Mouse (Mus musculus) midbrain, embryonic 16.5 days (tissue): ENCODE measurements around the gene Epb41l2. TPM values are rescaled to one million over a fixed set of nuclear protein-coding genes. Genes with fewer than 3 reads are reported as not detected.

Experiments used
- ATAC-seq: fragments of 200-750 bp; cut with Nextera tagmentation; 2 replicates; pipeline ENCODE4 v1.8.0; 2017; ENCODE audit warnings: moderate TSS enrichment
- H3K27ac ChIP-seq: fragments of 300-500 bp; sonication (generic); 2 replicates; pipeline ENCODE4 v1.5.1; 2014; ENCODE audit warnings: mild to moderate bottlenecking, low read length, mixed read lengths
- H3K27me3 ChIP-seq: fragments of 300-500 bp; sonication (generic); 2 replicates; pipeline ENCODE4 v1.6.1; 2014; ENCODE audit warnings: low read depth, low read length, mixed read lengths; ENCODE audit not compliant: control insufficient read depth, insufficient read depth
- H3K36me3 ChIP-seq: fragments of 300-500 bp; sonication (generic); 2 replicates; pipeline ENCODE4 v1.6.1; 2014; ENCODE audit warnings: mild to moderate bottlenecking, low read length, moderate library complexity, mixed read lengths; ENCODE audit not compliant: control insufficient read depth, insufficient read depth
- H3K4me1 ChIP-seq: fragments of 300-500 bp; sonication (generic); 2 replicates; pipeline ENCODE4 v1.6.1; 2014; ENCODE audit warnings: mild to moderate bottlenecking, low read length, mixed read lengths; ENCODE audit not compliant: control insufficient read depth, insufficient read depth
- H3K4me2 ChIP-seq: fragments of 300-500 bp; sonication (generic); 2 replicates; pipeline ENCODE4 v1.6.1; 2014; ENCODE audit warnings: mild to moderate bottlenecking, low read length, mixed read lengths
- H3K4me3 ChIP-seq: fragments of 300-500 bp; sonication (generic); 2 replicates; pipeline ENCODE4 v1.5.1; 2014; ENCODE audit warnings: low read depth, mild to moderate bottlenecking, low read length, moderate library complexity, mixed read lengths
- H3K9ac ChIP-seq: fragments of 300-500 bp; sonication (generic); 2 replicates; pipeline ENCODE4 v1.6.1; 2014; ENCODE audit warnings: low read depth, low read length, mixed read lengths
- H3K9me3 ChIP-seq: fragments of 300-500 bp; sonication (generic); replicated peaks from 2 replicates; pipeline ENCODE4 v1.6.1; 2014; ENCODE audit warnings: mild to moderate bottlenecking, low read length, mixed read lengths; ENCODE audit not compliant: control insufficient read depth, poor library complexity, severe bottlenecking
- WGBS: fragments of 180-500 bp; shearing (Covaris S2); extraction: QIAGEN DNeasy Blood & Tissue Kit; methylation state at CpG from one replicate; pipeline ENCODE4 v1.1.7; 2014; 5-methylcytosine and 5-hydroxymethylcytosine counted together
- polyA plus RNA-seq: library from polyadenylated mRNA; unstranded; fragments of >200 nt; fragmentation: Nextera tagmentation; extraction: Ambion mirVana; gene quantifications from 2 replicates; pipeline ENCODE4 v1.2.1, GENCODE M21; 2015

Epb41l2 gene
- polyA plus RNA-seq, 1 experiment from 2014 or later = 31.9 TPM

- no peaks in the 10 kb centered on the region for H3K36me3 ChIP-seq
- H3K9me3 ChIP-seq = no peaks in the 10 kb centered on the region
- 0 out of 2 replicates have a peak, but pooled peaks cover 3% of the 10 kb centered on the region for H3K4me1 ChIP-seq
- H3K4me3 ChIP-seq = no peak overlapping the region
- no peak overlapping the region for H3K27ac ChIP-seq
- H3K4me2 ChIP-seq = 0 out of 2 replicates have a peak overlapping the region, but pooled peaks have one; percentile 8
- WGBS = 13% methylated on average over 3 of the region's 3 CpGs
- H3K27me3 ChIP-seq = no peaks in the 10 kb centered on the region
- ATAC-seq = 0 out of 2 replicates have a peak, but pooled peaks have one; percentile 54
- no peak overlapping the region for H3K9ac ChIP-seq
Measured at GRCm38 (mm10) chr10:25371915-25372371, 12.3 kb downstream of the Epb41l2 start.

DNA sequence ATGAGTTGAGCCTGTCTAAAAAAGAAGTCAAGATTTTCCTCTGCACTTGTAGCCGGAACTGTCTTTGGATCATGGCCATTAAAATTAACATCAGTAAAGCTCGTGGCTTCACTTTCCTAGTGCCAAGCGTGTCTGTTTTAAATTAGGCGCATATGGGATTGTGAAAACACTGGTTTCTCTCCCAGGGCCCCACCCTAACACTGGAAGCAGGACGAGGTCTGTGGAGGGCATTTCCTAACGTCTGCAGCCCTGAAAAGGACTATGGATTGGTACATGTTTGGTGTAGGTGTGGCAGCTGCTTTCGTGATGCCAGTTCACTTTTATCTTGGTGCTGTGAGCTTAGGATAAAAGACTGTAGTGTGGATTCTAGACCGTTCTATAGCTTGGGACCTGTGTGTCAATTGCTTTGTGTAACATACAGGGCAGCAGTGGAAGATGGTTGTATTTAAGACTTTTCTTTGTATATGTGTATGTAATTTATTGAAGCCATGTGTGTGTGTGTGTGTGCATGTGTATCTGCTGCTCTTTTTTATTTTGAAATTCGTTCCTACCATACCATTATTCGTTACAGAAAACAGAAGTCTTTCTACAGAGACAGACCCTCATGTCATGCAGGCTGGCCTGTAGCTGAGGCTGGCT, 13.0 kb downstream of the Epb41l2 start:
- Histone ChIP-seq H3K36me3 (no peaks in the 10 kb centered on the region), H3K27me3 (no peaks in the 10 kb centered on the region), H3K27ac (no peak overlapping the region), H3K4me2 (no peak overlapping the region), H3K9ac (no peak overlapping the region), H3K4me3 (no peak overlapping the region), H3K4me1 (0 out of 2 replicates have a peak, but pooled peaks cover 3% of the 10 kb centered on the region), H3K9me3 (no peaks in the 10 kb centered on the region)
- no peak for ATAC-seq
- 41% methylated on average over 10 of the region's 10 CpGs for WGBS

DNA sequence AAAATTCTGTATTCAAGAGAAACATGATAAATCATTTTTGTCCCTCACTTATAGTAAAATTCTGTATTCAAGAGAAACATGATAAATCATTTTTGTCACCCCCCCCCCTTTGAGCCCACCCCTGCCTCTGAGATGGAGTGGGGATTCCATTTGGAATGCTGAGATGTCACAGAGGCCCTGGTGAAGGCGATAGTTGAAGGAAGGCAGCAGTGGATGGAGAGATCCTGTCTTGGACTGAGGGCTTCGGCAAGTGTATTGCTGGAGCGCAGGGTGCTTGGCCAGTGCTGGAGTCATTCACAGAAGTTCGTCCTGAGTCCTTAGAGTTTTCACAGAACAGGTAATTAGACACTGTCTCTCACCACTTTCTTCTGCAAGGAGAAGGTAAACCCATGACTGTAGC, 15.4 kb downstream of the Epb41l2 start:
- ATAC-seq = no peak
- H3K36me3 ChIP-seq = no peaks in the 10 kb centered on the region
- 0 out of 2 replicates have a peak, but pooled peaks cover 3% of the 10 kb centered on the region for H3K4me1 ChIP-seq
- H3K4me2 ChIP-seq = no peak overlapping the region
- no peaks in the 10 kb centered on the region for H3K27me3 ChIP-seq
- no peak overlapping the region for H3K27ac ChIP-seq
- no peaks in the 10 kb centered on the region for H3K9me3 ChIP-seq
- H3K4me3 ChIP-seq = no peak overlapping the region
- WGBS = 89% methylated on average over 4 of the region's 4 CpGs
- H3K9ac ChIP-seq = no peak overlapping the region

- Histone ChIP-seq H3K9ac (no peak overlapping the region), H3K4me3 (no peak overlapping the region), H3K4me2 (no peak overlapping the region), H3K27ac (no peak overlapping the region), H3K36me3 (no peaks in the 10 kb centered on the region), H3K27me3 (no peaks in the 10 kb centered on the region), H3K4me1 (no peaks in the 10 kb centered on the region), H3K9me3 (no peaks in the 10 kb centered on the region)
- no peak for ATAC-seq
- WGBS = 93% methylated on average over 6 of the region's 6 CpGs
Measured at GRCm38 (mm10) chr10:25380746-25381481, 21.3 kb downstream of the Epb41l2 start.

- ATAC-seq = no peak
- Histone ChIP-seq H3K36me3 (no peaks in the 10 kb centered on the region), H3K9me3 (no peaks in the 10 kb centered on the region), H3K4me1 (no peaks in the 10 kb centered on the region), H3K9ac (no peak overlapping the region), H3K4me3 (no peak overlapping the region), H3K27ac (no peak overlapping the region), H3K27me3 (no peaks in the 10 kb centered on the region), H3K4me2 (no peak overlapping the region)
- 65% methylated on average over 10 of the region's 10 CpGs for WGBS
Measured at GRCm38 (mm10) chr10:25381951-25382350, 22.4 kb downstream of the Epb41l2 start.

GRCm38 (mm10) chr10:25383171-25383570, 23.6 kb downstream of the Epb41l2 start:
- H3K4me1 ChIP-seq = no peaks in the 10 kb centered on the region
- H3K36me3 ChIP-seq = no peaks in the 10 kb centered on the region
- no peak overlapping the region for H3K4me2 ChIP-seq
- H3K27ac ChIP-seq = no peak overlapping the region
- H3K9ac ChIP-seq = no peak overlapping the region
- no peak overlapping the region for H3K4me3 ChIP-seq
- ATAC-seq = no peak
- H3K27me3 ChIP-seq = no peaks in the 10 kb centered on the region
- no peaks in the 10 kb centered on the region for H3K9me3 ChIP-seq
- WGBS = 68% methylated on average over 5 of the region's 5 CpGs

GRCm38 (mm10) chr10:25384391-25384790, 24.8 kb downstream of the Epb41l2 start:
- no peaks in the 10 kb centered on the region for H3K27me3 ChIP-seq
- H3K36me3 ChIP-seq = no peaks in the 10 kb centered on the region
- no peak overlapping the region for H3K4me3 ChIP-seq
- no peaks in the 10 kb centered on the region for H3K4me1 ChIP-seq
- no peak overlapping the region for H3K27ac ChIP-seq
- H3K9me3 ChIP-seq = no peaks in the 10 kb centered on the region
- ATAC-seq = no peak
- no peak overlapping the region for H3K9ac ChIP-seq
- 91% methylated on average over 10 of the region's 10 CpGs for WGBS
- H3K4me2 ChIP-seq = no peak overlapping the region

DNA sequence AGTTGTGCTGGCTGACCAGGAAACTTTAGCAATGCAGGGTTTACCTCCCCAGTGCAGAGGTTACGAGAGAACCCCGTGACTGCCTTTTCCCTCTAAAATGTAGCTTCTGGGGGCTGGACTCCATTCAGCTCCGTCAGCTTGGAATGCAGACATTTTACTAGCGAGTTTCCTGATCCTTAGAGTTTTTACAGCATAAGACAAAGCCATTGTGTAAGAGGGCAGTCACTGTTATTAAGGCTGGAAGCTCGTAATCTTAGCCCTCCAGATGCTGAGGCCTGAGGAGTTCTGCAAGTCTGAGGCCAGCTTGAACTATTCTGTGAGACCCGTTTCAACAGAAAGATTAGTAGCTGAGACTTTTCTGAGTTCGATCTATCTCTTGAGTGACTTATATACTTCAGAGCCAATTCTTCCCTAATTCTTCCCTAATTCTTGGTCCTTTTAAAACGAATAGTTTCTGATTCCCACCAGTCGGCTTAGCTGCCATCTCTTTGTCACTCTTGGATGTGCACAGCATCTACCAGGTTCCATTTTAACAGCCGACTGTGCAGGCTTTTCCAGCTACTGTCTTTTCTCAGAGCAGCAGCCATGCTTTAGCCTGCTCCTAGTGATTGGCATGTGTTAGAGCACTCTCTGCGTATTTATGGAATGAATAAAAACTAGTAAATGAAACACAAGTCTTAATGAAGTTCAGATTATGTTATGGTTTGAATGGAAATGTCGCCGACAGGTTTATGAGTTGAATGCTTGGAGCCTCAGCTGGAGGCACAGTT, 26.4 kb downstream of the Epb41l2 start:
- ATAC-seq = no peak
- no peak overlapping the region for H3K9ac ChIP-seq
- H3K36me3 ChIP-seq = no peaks in the 10 kb centered on the region
- H3K4me1 ChIP-seq = no peaks in the 10 kb centered on the region
- no peak overlapping the region for H3K4me3 ChIP-seq
- no peak overlapping the region for H3K27ac ChIP-seq
- 49% methylated on average over 13 of the region's 13 CpGs for WGBS
- no peak overlapping the region for H3K4me2 ChIP-seq
- no peaks in the 10 kb centered on the region for H3K27me3 ChIP-seq
- no peaks in the 10 kb centered on the region for H3K9me3 ChIP-seq
